ENCODE assay signal across 8 mouse cellular contexts in genomic region chr13:52283456-52283855, GRCm38 (mm10).
DNase-seq lines count a peak whose midpoint lies in the region.

No protein-coding gene starts in this region.

- intact Hi-C loops in heart, postnatal 36 days (cut with DNase I), result no loop called here

- peak; percentile 9 for DNase-seq in thymus, postnatal 25 days
- DNase-seq in thymus, postnatal 0 days (ENCODE audit: low spot score), result no peak
- DNase-seq in heart, postnatal 36 days, result peak; percentile 4 to 16
- DNase-seq in lung, postnatal 10 days, result peak; percentile 55
- no peak for DNase-seq in layer of hippocampus, postnatal 14 days (ENCODE audit: low spot score in 2 of 2)
- DNase-seq in layer of hippocampus, adult 9-11 months, result no peak
- no peak for DNase-seq in urinary bladder, postnatal 25 days (ENCODE audit: low spot score)
- DNase-seq in adrenal gland, postnatal 36 days, result no peak

Comparison
In these comparisons a context has a peak if more than half of its experiments do, and no peak if none do; other contexts are left out.
1. DNase-seq: peak in thymus, postnatal 25 days (single experiment), heart, postnatal 36 days (2 of 2) and lung, postnatal 10 days (single experiment); none in thymus, postnatal 0 days (single experiment), layer of hippocampus, postnatal 14 days (0 of 2), layer of hippocampus, adult 9-11 months (single experiment), urinary bladder, postnatal 25 days (single experiment) and adrenal gland, postnatal 36 days (0 of 2).